ENCODE assay signal across 7 mouse cellular contexts in genomic region chr3:93445165-93445705, GRCm38 (mm10). TPM values are rescaled to one million over a fixed set of nuclear protein-coding genes. Genes with fewer than 3 reads are reported as not detected.
DNase-seq lines count a peak whose midpoint lies in the region; ATAC-seq and TF ChIP-seq lines count a peak whose summit lies in the region.

No protein-coding gene starts in this region.

- H3K4me2 ChIP-seq in forebrain, embryonic 16.5 days (ENCODE audit: low read length), result peak overlapping the region; percentile 95
- H3K4me2 ChIP-seq in intestine, embryonic 15.5 days (replicated peaks), result peak overlapping the region; percentile 98
- H3K4me2 ChIP-seq in limb, embryonic 12.5 days, result peak overlapping the region; percentile 88
- H3K4me2 ChIP-seq in midbrain, embryonic 15.5 days, result peak overlapping the region; percentile 93

- H3K9me3 ChIP-seq in ES-Bruce4 (replicated peaks; ENCODE audit: control insufficient read depth, insufficient read depth, low read length, poor library complexity, severe bottlenecking), result no peaks in the 10 kb centered on the region
- no peaks in the 10 kb centered on the region for H3K9me3 ChIP-seq in forebrain, embryonic 16.5 days (ENCODE audit: control insufficient read depth, low read length)
- H3K9me3 ChIP-seq in intestine, embryonic 15.5 days, result no peaks in the 10 kb centered on the region
- H3K9me3 ChIP-seq in limb, embryonic 12.5 days, result no peaks in the 10 kb centered on the region
- H3K9me3 ChIP-seq in midbrain, embryonic 15.5 days, result no peaks in the 10 kb centered on the region

- POLR2A ChIA-PET in Patski (lab: Charles Lee), result no interaction called here

- in situ Hi-C loops in Patski (cut with MboI; ENCODE audit: low pct_unique_long_range_greater_than_20kb), result no loop called here

- no peak overlapping the region for H3K27ac ChIP-seq in ES-Bruce4 (ENCODE audit: insufficient read depth, low read length)
- peak overlapping the region; percentile 43 for H3K27ac ChIP-seq in forebrain, embryonic 16.5 days (ENCODE audit: low read length)
- peak overlapping the region; percentile 68 for H3K27ac ChIP-seq in intestine, embryonic 15.5 days
- H3K27ac ChIP-seq in limb, embryonic 12.5 days, result no peak overlapping the region
- H3K27ac ChIP-seq in midbrain, embryonic 15.5 days, result peak overlapping the region; percentile 75

- H3K27me3 ChIP-seq in ES-Bruce4 (ENCODE audit: control insufficient read depth, insufficient read depth, low read length, poor library complexity, severe bottlenecking) (peaks cover 7% of the 10 kb centered on the region; the same call in 1 of the 2 replicates), Patski (peaks cover 85% of the 10 kb centered on the region)
- H3K27me3 ChIP-seq in forebrain, embryonic 16.5 days (replicated peaks; ENCODE audit: control insufficient read depth, insufficient read depth, low read length), result peaks cover 32% of the 10 kb centered on the region
- 0 out of 2 replicates have a peak, but pooled peaks cover 2% of the 10 kb centered on the region for H3K27me3 ChIP-seq in intestine, embryonic 15.5 days (replicated peaks)
- peaks cover 66% of the 10 kb centered on the region for H3K27me3 ChIP-seq in limb, embryonic 12.5 days
- H3K27me3 ChIP-seq in midbrain, embryonic 15.5 days (replicated peaks), result peaks cover 29% of the 10 kb centered on the region

- TF ChIP-seq CTCF in ES-Bruce4 (IDR thresholded peaks at IDR 0.05; ENCODE audit: low read depth, low read length) (no peak), Patski (IDR thresholded peaks at IDR 0.05) (no peak)

- no peak for DNase-seq in Patski (ENCODE audit: low read depth, low spot score)
- peak; percentile 11 for DNase-seq in urinary bladder, postnatal 25 days (ENCODE audit: low spot score)

- H3K4me3 ChIP-seq in ES-Bruce4 (ENCODE audit: low read depth, low read length), result peak overlapping the region; percentile 73
- peak overlapping the region; percentile 70 for H3K4me3 ChIP-seq in forebrain, embryonic 16.5 days (replicated peaks; ENCODE audit: low read length)
- peak overlapping the region; percentile 58 for H3K4me3 ChIP-seq in intestine, embryonic 15.5 days (replicated peaks)
- H3K4me3 ChIP-seq in limb, embryonic 12.5 days (replicated peaks), result peak overlapping the region; percentile 59
- peak overlapping the region; percentile 61 for H3K4me3 ChIP-seq in midbrain, embryonic 15.5 days

- CTCF ChIA-PET in Patski (lab: Charles Lee), result interaction anchor here (1.0 to 5.6 kb wide), 12 partner anchors 9 to 315 kb away, joined by 3 to 53 read pairs (median 4); no protein-coding TSS in a partner anchor

- H3K4me1 ChIP-seq in ES-Bruce4 (ENCODE audit: control insufficient read depth, insufficient read depth, low read length), result no peaks in the 10 kb centered on the region
- H3K4me1 ChIP-seq in forebrain, embryonic 16.5 days (replicated peaks; ENCODE audit: control insufficient read depth, insufficient read depth, low read length), result peaks cover 25% of the 10 kb centered on the region
- H3K4me1 ChIP-seq in intestine, embryonic 15.5 days (replicated peaks), result peaks cover 19% of the 10 kb centered on the region
- H3K4me1 ChIP-seq in limb, embryonic 12.5 days (replicated peaks), result peaks cover 18% of the 10 kb centered on the region; the same call in 1 of the 2 replicates
- peaks cover 26% of the 10 kb centered on the region for H3K4me1 ChIP-seq in midbrain, embryonic 15.5 days

- no peak for TF ChIP-seq EP300 in ES-Bruce4 (IDR thresholded peaks at IDR 0.05; ENCODE audit: insufficient read depth, low read depth, low read length)

- TF ChIP-seq POLR2A in ES-Bruce4 (IDR thresholded peaks at IDR 0.05; ENCODE audit: insufficient read depth, low read length), result no peak

- no peaks in the 10 kb centered on the region for H3K36me3 ChIP-seq in ES-Bruce4 (ENCODE audit: control insufficient read depth, insufficient read depth, low read length, poor library complexity, severe bottlenecking)
- no peaks in the 10 kb centered on the region for H3K36me3 ChIP-seq in forebrain, embryonic 16.5 days (ENCODE audit: control insufficient read depth, insufficient read depth)
- H3K36me3 ChIP-seq in intestine, embryonic 15.5 days, result no peaks in the 10 kb centered on the region
- no peaks in the 10 kb centered on the region for H3K36me3 ChIP-seq in limb, embryonic 12.5 days
- H3K36me3 ChIP-seq in midbrain, embryonic 15.5 days (replicated peaks), result no peaks in the 10 kb centered on the region

- under 1% methylated on average over 36 of the region's 36 CpGs for WGBS in forebrain, embryonic 16.5 days
- under 1% methylated on average over 36 of the region's 36 CpGs for WGBS in intestine, embryonic 15.5 days
- under 1% methylated on average over 36 of the region's 36 CpGs for WGBS in limb, embryonic 12.5 days
- under 1% methylated on average over 36 of the region's 36 CpGs for WGBS in midbrain, embryonic 15.5 days

- H3K9ac ChIP-seq in ES-Bruce4 (ENCODE audit: low read depth, poor library complexity, severe bottlenecking), result peak overlapping the region; percentile 16; the same call in 1 of the 2 replicates
- H3K9ac ChIP-seq in forebrain, embryonic 16.5 days (replicated peaks; ENCODE audit: low read depth, low read length), result peak overlapping the region; percentile 53
- H3K9ac ChIP-seq in intestine, embryonic 15.5 days, result peak overlapping the region; percentile 52
- H3K9ac ChIP-seq in limb, embryonic 12.5 days (replicated peaks), result peak overlapping the region; percentile 47
- H3K9ac ChIP-seq in midbrain, embryonic 15.5 days, result peak overlapping the region; percentile 50

- peak; percentile 42 for ATAC-seq in Patski
- no peak; the same call in 1 of the 2 replicates for ATAC-seq in forebrain, embryonic 16.5 days
- ATAC-seq in intestine, embryonic 15.5 days, result 0 out of 2 replicates have a peak, but pooled peaks have one; percentile 11
- no peak for ATAC-seq in limb, embryonic 12.5 days (ENCODE audit: insufficient number of reproducible peaks, insufficient read depth, low FRiP score, low TSS enrichment, low read depth)
- peak; percentile 18 for ATAC-seq in midbrain, embryonic 15.5 days (replicated peaks)

RNA-seq across cellular contexts. Expression of gene Tchh, which starts 3.1 kb away (rescaled TPM):
- polyA plus RNA-seq in ES-Bruce4 (2011; ENCODE audit: insufficient read depth, insufficient read length, low read depth, missing spikeins), result 1.3 and 1.6 TPM in 2 replicates
- polyA plus RNA-seq in Patski (2021), result 3.6 TPM
- 0.48 and 0.90 TPM in 2 replicates for polyA plus RNA-seq in forebrain, embryonic 16.5 days (2015; fragmentation: Nextera tagmentation; extraction: Ambion mirVana)
- 1.3 and 1.4 TPM in 2 replicates for polyA plus RNA-seq in intestine, embryonic 15.5 days (2015; fragmentation: Nextera tagmentation; extraction: Ambion mirVana)
- 0.58 and 0.71 TPM in 2 replicates for polyA plus RNA-seq in limb, embryonic 12.5 days (2016; fragmentation: Nextera tagmentation; extraction: Ambion mirVana)
- 0.82 and 1.2 TPM in 2 replicates for polyA plus RNA-seq in midbrain, embryonic 15.5 days (2015; fragmentation: Nextera tagmentation; extraction: Ambion mirVana)

RNA-seq across cellular contexts. Expression of gene Tchhl1, which starts 23.3 kb away (rescaled TPM):
- polyA plus RNA-seq in ES-Bruce4 (2011; ENCODE audit: insufficient read depth, insufficient read length, low read depth, missing spikeins) (not detected in 2 replicates), Patski (2021) (0.03 TPM)
- not detected in 2 replicates for polyA plus RNA-seq in forebrain, embryonic 16.5 days (2015; fragmentation: Nextera tagmentation; extraction: Ambion mirVana)
- not detected in 2 replicates for polyA plus RNA-seq in intestine, embryonic 15.5 days (2015; fragmentation: Nextera tagmentation; extraction: Ambion mirVana)
- polyA plus RNA-seq in limb, embryonic 12.5 days (2016; fragmentation: Nextera tagmentation; extraction: Ambion mirVana), result not detected in 2 replicates
- not detected in 2 replicates for polyA plus RNA-seq in midbrain, embryonic 15.5 days (2015; fragmentation: Nextera tagmentation; extraction: Ambion mirVana)

RNA-seq across cellular contexts. Expression of gene Rptn, which starts 51.7 kb away (rescaled TPM):
- polyA plus RNA-seq in ES-Bruce4 (2011; ENCODE audit: insufficient read depth, insufficient read length, low read depth, missing spikeins) (not detected in 2 replicates), Patski (2021) (not detected)
- polyA plus RNA-seq in forebrain, embryonic 16.5 days (2015; fragmentation: Nextera tagmentation; extraction: Ambion mirVana), result not detected in 2 replicates
- polyA plus RNA-seq in intestine, embryonic 15.5 days (2015; fragmentation: Nextera tagmentation; extraction: Ambion mirVana), result not detected in 2 replicates
- polyA plus RNA-seq in limb, embryonic 12.5 days (2016; fragmentation: Nextera tagmentation; extraction: Ambion mirVana), result not detected in 2 replicates
- not detected in 2 replicates for polyA plus RNA-seq in midbrain, embryonic 15.5 days (2015; fragmentation: Nextera tagmentation; extraction: Ambion mirVana)

Comparison
In these comparisons a context has a peak if more than half of its experiments do, and no peak if none do; other contexts are left out.
1. H3K27ac ChIP-seq: peak in forebrain, embryonic 16.5 days (single experiment), intestine, embryonic 15.5 days (single experiment) and midbrain, embryonic 15.5 days (single experiment); none in ES-Bruce4 (single experiment) and limb, embryonic 12.5 days (single experiment).
2. ATAC-seq: peak in Patski (single experiment), intestine, embryonic 15.5 days (single experiment) and midbrain, embryonic 15.5 days (single experiment); none in forebrain, embryonic 16.5 days (single experiment) and limb, embryonic 12.5 days (single experiment).
3. Peak in every context shown above with its lines, with median percentiles within 50 percentile points of each other: H3K4me3 ChIP-seq, H3K9ac ChIP-seq and H3K4me2 ChIP-seq.